Mouse (Mus musculus): Measurements from ENCODE around the gene Hnrnpul2. TPM values are rescaled to one million over a fixed set of nuclear protein-coding genes. Genes with fewer than 3 reads are reported as not detected.

Hnrnpul2 gene
- polyA plus RNA-seq (2012; rRNA removed), result 4.1 and 4.8 TPM in 2 replicates

GRCm38 (mm10) chr19:8819596-8820423, at the start of gene Hnrnpul2:
Hnrnpul2 (plus strand) TSS chr19:8820010.

GRCm38 (mm10) chr19:8770567-8771270, 49.1 kb upstream of the Hnrnpul2 start, which contains the start of gene Tmem223:
Tmem223 (plus strand) TSS chr19:8770996.

GRCm38 (mm10) chr19:8774086-8774835, 45.5 kb upstream of the Hnrnpul2 start, which contains the start of gene Tmem179b:
Tmem179b (minus strand) TSS chr19:8774467.

GRCm38 (mm10) chr19:8786008-8786781, 33.6 kb upstream of the Hnrnpul2 start, which contains the start of gene Taf6l:
Taf6l (minus strand) TSS chr19:8786417.

GRCm38 (mm10) chr19:8798264-8798946, 21.4 kb upstream of the Hnrnpul2 start, which contains the start of gene Polr2g:
Polr2g (minus strand) TSS chr19:8798577.

GRCm38 (mm10) chr19:8802130-8802821, 17.5 kb upstream of the Hnrnpul2 start, which contains the start of gene Zbtb3:
Zbtb3 (plus strand) TSS chr19:8802555.

GRCm38 (mm10) chr19:8818801-8819595, 812 bp upstream of the Hnrnpul2 start, which contains the start of gene Ttc9c:
Ttc9c (minus strand) TSS chr19:8819333.

GRCm38 (mm10) chr19:8829660-8830059, 9.8 kb downstream of the Hnrnpul2 start, which contains the start of gene AC129217.1:
AC129217.1 (plus strand) TSS chr19:8829773.

GRCm38 (mm10) chr19:8837251-8837791, 17.5 kb downstream of the Hnrnpul2 start, which contains the start of gene Bscl2:
Bscl2 (plus strand) TSS chr19:8837467.

GRCm38 (mm10) chr19:8839103-8839907, 19.5 kb downstream of the Hnrnpul2 start, which contains the start of gene Gng3:
Gng3 (minus strand) TSS chr19:8839194.

GRCm38 (mm10) chr19:8850402-8850901, 30.6 kb downstream of the Hnrnpul2 start, which contains the start of gene Lrrn4cl:
Lrrn4cl (plus strand) TSS chr19:8850768.

GRCm38 (mm10) chr19:8871267-8872186, 51.7 kb downstream of the Hnrnpul2 start, which contains the start of gene Ubxn1:
Ubxn1 (plus strand) TSS chr19:8871496.

GRCm38 (mm10) chr19:8880311-8881033, 60.7 kb downstream of the Hnrnpul2 start, which contains the start of gene Uqcc3:
Uqcc3 (minus strand) TSS chr19:8880923.

GRCm38 (mm10) chr19:8883616-8884015, 63.8 kb downstream of the Hnrnpul2 start, which contains the start of the genes Lbhd1 and Gm49403:
Lbhd1 (plus strand) TSS chr19:8883732.
Gm49403 (plus strand) TSS chr19:8883930.

Measured in stomach, adult 2 months (tissue).